Mouse (Mus musculus) neural tube, embryonic 13.5 days (tissue): Measurements from ENCODE around the gene Fcnb. TPM values are rescaled to one million over a fixed set of nuclear protein-coding genes. Genes with fewer than 3 reads are reported as not detected.
A peak's percentile ranks its signal among the peaks of the same experiment; 100 is the strongest.

ENCODE experiments used
- ATAC-seq: fragments of 200-750 bp; cut with Nextera tagmentation; 2 replicates; pipeline ENCODE4 v1.8.0; 2017; ENCODE audit warnings: low read depth, mild to moderate bottlenecking, moderate TSS enrichment, moderate library complexity
- H3K27ac ChIP-seq: fragments of 300-500 bp; sonication (generic); replicated peaks from 2 replicates; pipeline ENCODE4 v1.5.1; 2015; ENCODE audit warnings: moderate library complexity, mild to moderate bottlenecking, inconsistent platforms
- H3K27me3 ChIP-seq: fragments of 300-500 bp; sonication (generic); 2 replicates; pipeline ENCODE4 v1.6.1; 2015; ENCODE audit warnings: mild to moderate bottlenecking, inconsistent platforms
- H3K36me3 ChIP-seq: fragments of 300-500 bp; sonication (generic); 2 replicates; pipeline ENCODE4 v1.6.1; 2015; ENCODE audit warnings: mild to moderate bottlenecking, inconsistent platforms
- H3K4me1 ChIP-seq: fragments of 300-500 bp; sonication (generic); replicated peaks from 2 replicates; pipeline ENCODE4 v1.6.1; 2015; ENCODE audit warnings: inconsistent platforms
- H3K4me2 ChIP-seq: fragments of 300-500 bp; sonication (generic); 2 replicates; pipeline ENCODE4 v1.6.1; 2015; ENCODE audit warnings: inconsistent platforms, mild to moderate bottlenecking, moderate library complexity
- H3K4me3 ChIP-seq: fragments of 300-500 bp; sonication (generic); 2 replicates; pipeline ENCODE4 v1.5.1; 2015; ENCODE audit warnings: mild to moderate bottlenecking, inconsistent platforms
- H3K9ac ChIP-seq: fragments of 300-500 bp; sonication (generic); 2 replicates; pipeline ENCODE4 v1.6.1; 2015; ENCODE audit warnings: moderate library complexity, mild to moderate bottlenecking, inconsistent platforms
- H3K9me3 ChIP-seq: fragments of 300-500 bp; sonication (generic); 2 replicates; pipeline ENCODE4 v1.6.1; 2016; ENCODE audit warnings: inconsistent platforms
- WGBS: fragments of 180-500 bp; shearing (Covaris S2); methylation state at CpG from one replicate; pipeline ENCODE4 v1.1.7; 2015; 5-methylcytosine and 5-hydroxymethylcytosine counted together
- polyA plus RNA-seq: library from polyadenylated mRNA; unstranded; fragments of >200 nt; fragmentation: Nextera tagmentation; extraction: Ambion mirVana; gene quantifications from 2 replicates; pipeline ENCODE4 v1.2.1, GENCODE M21; 2015

Gene Fcnb
- polyA plus RNA-seq, 1 experiment from 2014 or later, result 0.27 TPM

GRCm38 (mm10) chr2:28101892-28102291 lies 17.2 kb upstream of the Fcnb start:
- ATAC-seq, result no peak
- Histone ChIP-seq H3K9me3 (no peaks in the 10 kb centered on the region), H3K4me2 (no peak overlapping the region), H3K4me3 (no peak overlapping the region), H3K27me3 (peaks cover 5% of the 10 kb centered on the region; the same call in 1 of the 2 replicates), H3K4me1 (peaks cover 21% of the 10 kb centered on the region), H3K27ac (no peak overlapping the region), H3K9ac (no peak overlapping the region), H3K36me3 (no peaks in the 10 kb centered on the region)
- 88% methylated on average over 2 of the region's 2 CpGs for WGBS

- Histone ChIP-seq H3K9ac (no peak overlapping the region), H3K27me3 (peaks cover 5% of the 10 kb centered on the region; the same call in 1 of the 2 replicates)
- no peak for ATAC-seq
These were observed 16.3 kb upstream of the Fcnb start for GRCm38 (mm10) chr2:28100796-28101483.

GRCm38 (mm10) chr2:28098547-28099505 lies 14.1 kb upstream of the Fcnb start:
- peak; percentile 64 for ATAC-seq
- no peaks in the 10 kb centered on the region for H3K36me3 ChIP-seq
- H3K9me3 ChIP-seq, result no peaks in the 10 kb centered on the region
- peaks cover 5% of the 10 kb centered on the region; the same call in 1 of the 2 replicates for H3K27me3 ChIP-seq
- 4% methylated on average over 24 of the region's 24 CpGs for WGBS
- H3K27ac ChIP-seq, result peak overlapping the region; percentile 71
- H3K4me3 ChIP-seq, result peak overlapping the region; percentile 17
- H3K4me2 ChIP-seq, result peak overlapping the region; percentile 50
- peaks cover 21% of the 10 kb centered on the region for H3K4me1 ChIP-seq
- H3K9ac ChIP-seq, result peak overlapping the region; percentile 53

More at GRCm38 (mm10) chr2:28100796-28101483, 16.3 kb upstream of the Fcnb start:
- Histone ChIP-seq H3K9me3 (no peaks in the 10 kb centered on the region), H3K4me3 (no peak overlapping the region), H3K4me2 (no peak overlapping the region), H3K4me1 (peaks cover 21% of the 10 kb centered on the region), H3K36me3 (no peaks in the 10 kb centered on the region), H3K27ac (no peak overlapping the region)
- whole genome bisulfite sequencing, result 84% methylated on average over 9 of the region's 9 CpGs

GRCm38 (mm10) chr2:28096751-28097309 lies 12.1 kb upstream of the Fcnb start:
- no peaks in the 10 kb centered on the region for H3K9me3 ChIP-seq
- peaks cover 5% of the 10 kb centered on the region; the same call in 1 of the 2 replicates for H3K27me3 ChIP-seq
- no peak overlapping the region for H3K9ac ChIP-seq
- peaks cover 21% of the 10 kb centered on the region for H3K4me1 ChIP-seq
- no peak for ATAC-seq
- 86% methylated on average over 6 of the region's 6 CpGs for WGBS
- no peak overlapping the region for H3K4me2 ChIP-seq
- no peaks in the 10 kb centered on the region for H3K36me3 ChIP-seq
- no peak overlapping the region for H3K4me3 ChIP-seq
- H3K27ac ChIP-seq, result no peak overlapping the region

GRCm38 (mm10) chr2:28092099-28092498 lies 7.4 kb upstream of the Fcnb start:
- H3K27me3 ChIP-seq, result no peaks in the 10 kb centered on the region
- H3K4me2 ChIP-seq, result no peak overlapping the region
- no peak overlapping the region for H3K9ac ChIP-seq
- no peak for ATAC-seq
- H3K9me3 ChIP-seq, result no peaks in the 10 kb centered on the region
- H3K4me3 ChIP-seq, result no peak overlapping the region
- peaks cover 31% of the 10 kb centered on the region for H3K4me1 ChIP-seq
- H3K27ac ChIP-seq, result no peak overlapping the region
- 93% methylated on average over 8 of the region's 8 CpGs for WGBS
- no peaks in the 10 kb centered on the region for H3K36me3 ChIP-seq

- peak; percentile 79; the same call in 1 of the 2 replicates for ATAC-seq
These were observed 6.4 kb upstream of the Fcnb start for GRCm38 (mm10) chr2:28091042-28091441.

GRCm38 (mm10) chr2:28090299-28091008 lies 5.8 kb upstream of the Fcnb start:
- ATAC-seq, result peak; percentile 57; the same call in 1 of the 2 replicates

More at GRCm38 (mm10) chr2:28091042-28091441, 6.4 kb upstream of the Fcnb start:
- Histone ChIP-seq H3K27ac (peak overlapping the region; percentile 86), H3K4me2 (no peak overlapping the region), H3K9ac (peak overlapping the region; percentile 34; the same call in 1 of the 2 replicates), H3K27me3 (no peaks in the 10 kb centered on the region), H3K4me1 (peaks cover 31% of the 10 kb centered on the region), H3K9me3 (no peaks in the 10 kb centered on the region), H3K36me3 (no peaks in the 10 kb centered on the region), H3K4me3 (no peak overlapping the region)
- 44% methylated on average over 6 of the region's 6 CpGs for WGBS

GRCm38 (mm10) chr2:28089095-28089494 lies 4.4 kb upstream of the Fcnb start:
- Histone ChIP-seq H3K27me3 (no peaks in the 10 kb centered on the region), H3K9me3 (no peaks in the 10 kb centered on the region), H3K4me3 (no peak overlapping the region), H3K27ac (no peak overlapping the region), H3K4me1 (peaks cover 31% of the 10 kb centered on the region), H3K36me3 (no peaks in the 10 kb centered on the region), H3K4me2 (no peak overlapping the region), H3K9ac (no peak overlapping the region)
- WGBS, result 68% methylated on average over 5 of the region's 5 CpGs
- no peak for ATAC-seq

More at GRCm38 (mm10) chr2:28090299-28091008, 5.8 kb upstream of the Fcnb start:
- Histone ChIP-seq H3K4me1 (peaks cover 31% of the 10 kb centered on the region), H3K9me3 (no peaks in the 10 kb centered on the region), H3K4me3 (no peak overlapping the region), H3K27ac (peak overlapping the region; percentile 86), H3K27me3 (no peaks in the 10 kb centered on the region), H3K36me3 (no peaks in the 10 kb centered on the region), H3K9ac (peak overlapping the region; percentile 34; the same call in 1 of the 2 replicates), H3K4me2 (no peak overlapping the region)
- 35% methylated on average over 7 of the region's 7 CpGs for WGBS

- Histone ChIP-seq H3K27ac (no peak overlapping the region), H3K4me1 (peaks cover 25% of the 10 kb centered on the region), H3K27me3 (no peaks in the 10 kb centered on the region), H3K4me2 (no peak overlapping the region), H3K36me3 (no peaks in the 10 kb centered on the region), H3K4me3 (no peak overlapping the region), H3K9me3 (no peaks in the 10 kb centered on the region), H3K9ac (no peak overlapping the region)
- ATAC-seq, result no peak
- WGBS, result 76% methylated on average over 10 of the region's 10 CpGs
These were observed 1.4 kb upstream of the Fcnb start for GRCm38 (mm10) chr2:28086112-28086511.

GRCm38 (mm10) chr2:28075616-28076187 lies 9.0 kb downstream of the Fcnb start:
- no peak overlapping the region for H3K27ac ChIP-seq
- 81% methylated on average over 7 of the region's 7 CpGs for WGBS
- no peak overlapping the region for H3K4me3 ChIP-seq
- ATAC-seq, result no peak
- no peak overlapping the region for H3K9ac ChIP-seq
- H3K4me1 ChIP-seq, result no peaks in the 10 kb centered on the region
- H3K4me2 ChIP-seq, result no peak overlapping the region
- no peaks in the 10 kb centered on the region for H3K27me3 ChIP-seq
- no peaks in the 10 kb centered on the region for H3K9me3 ChIP-seq
- no peaks in the 10 kb centered on the region for H3K36me3 ChIP-seq

GRCm38 (mm10) chr2:28068537-28068878 lies 16.2 kb downstream of the Fcnb start:
- Histone ChIP-seq H3K36me3 (no peaks in the 10 kb centered on the region), H3K9me3 (no peaks in the 10 kb centered on the region), H3K27me3 (no peaks in the 10 kb centered on the region), H3K4me1 (peaks cover 27% of the 10 kb centered on the region), H3K27ac (peak overlapping the region; percentile 59; the same call in 1 of the 2 replicates), H3K4me2 (no peak overlapping the region), H3K9ac (no peak overlapping the region), H3K4me3 (no peak overlapping the region)
- 48% methylated on average over 9 of the region's 9 CpGs for WGBS
- ATAC-seq, result peak; percentile 75
